Mouse (Mus musculus) hindbrain, embryonic 10.5 days (tissue): ENCODE measurements around the gene Fam162a. TPM values are rescaled to one million over a fixed set of nuclear protein-coding genes. Genes with fewer than 3 reads are reported as not detected.

Experiments used
- polyA plus RNA-seq: library from polyadenylated mRNA; unstranded; fragments of >200 nt; fragmentation: Nextera tagmentation; extraction: Ambion mirVana; gene quantifications from 2 replicates; pipeline ENCODE4 v1.2.1, GENCODE M21; 2016

Gene Fam162a
- polyA plus RNA-seq, 1 experiment from 2014 or later, result 250 TPM

Other genes with a start within 250 kb of the Fam162a start
- gene Parp14, start 200.1 kb downstream of the Fam162a start, polyA plus RNA-seq, result 0.18 and 0.21 TPM in 2 replicates
- 2.0 and 2.2 TPM in 2 replicates for gene Parp9, start 133.1 kb downstream of the Fam162a start, polyA plus RNA-seq
- 1.3 and 2.4 TPM in 2 replicates for gene Dtx3l, start 132.4 kb downstream of the Fam162a start, polyA plus RNA-seq
- gene Kpna1, start 92.8 kb downstream of the Fam162a start, polyA plus RNA-seq, result 65.8 and 76.5 TPM in 2 replicates
- 7.6 and 10.2 TPM in 2 replicates for gene Wdr5b, start 30.4 kb downstream of the Fam162a start, polyA plus RNA-seq
- 81.4 and 96.2 TPM in 2 replicates for gene Ccdc58, start 91 bp upstream of the Fam162a start, polyA plus RNA-seq
- gene Csta1, start 59.6 kb upstream of the Fam162a start, polyA plus RNA-seq, result not detected in 2 replicates
- not detected in 2 replicates for gene Stfa2l1, start 85.2 kb upstream of the Fam162a start, polyA plus RNA-seq
- gene Gm5483, start 112.6 kb upstream of the Fam162a start, polyA plus RNA-seq, result not detected in 2 replicates
- gene Gm5416, start 138.8 kb upstream of the Fam162a start, polyA plus RNA-seq, result not detected in 2 replicates
- gene 2010005H15Rik, start 149.9 kb upstream of the Fam162a start, polyA plus RNA-seq, result not detected in 2 replicates
- 0.26 and 0.66 TPM in 2 replicates for gene Stfa1, start 205.4 kb upstream of the Fam162a start, polyA plus RNA-seq